Mouse (Mus musculus) lung, postnatal 10 days (tissue): ENCODE data around the gene Ubald2.
A peak's percentile ranks its signal among the peaks of the same experiment; 100 is the strongest.
"Not testable (repeated sequence)": the region's sequence is repeated elsewhere in the genome, so short reads cannot be mapped to it uniquely, and the experiment has no call there.

Experiments
- DNase-seq: peaks from one replicate; pipeline ENCODE4 v3.0.0; 2021

Ubald2 gene

DNA sequence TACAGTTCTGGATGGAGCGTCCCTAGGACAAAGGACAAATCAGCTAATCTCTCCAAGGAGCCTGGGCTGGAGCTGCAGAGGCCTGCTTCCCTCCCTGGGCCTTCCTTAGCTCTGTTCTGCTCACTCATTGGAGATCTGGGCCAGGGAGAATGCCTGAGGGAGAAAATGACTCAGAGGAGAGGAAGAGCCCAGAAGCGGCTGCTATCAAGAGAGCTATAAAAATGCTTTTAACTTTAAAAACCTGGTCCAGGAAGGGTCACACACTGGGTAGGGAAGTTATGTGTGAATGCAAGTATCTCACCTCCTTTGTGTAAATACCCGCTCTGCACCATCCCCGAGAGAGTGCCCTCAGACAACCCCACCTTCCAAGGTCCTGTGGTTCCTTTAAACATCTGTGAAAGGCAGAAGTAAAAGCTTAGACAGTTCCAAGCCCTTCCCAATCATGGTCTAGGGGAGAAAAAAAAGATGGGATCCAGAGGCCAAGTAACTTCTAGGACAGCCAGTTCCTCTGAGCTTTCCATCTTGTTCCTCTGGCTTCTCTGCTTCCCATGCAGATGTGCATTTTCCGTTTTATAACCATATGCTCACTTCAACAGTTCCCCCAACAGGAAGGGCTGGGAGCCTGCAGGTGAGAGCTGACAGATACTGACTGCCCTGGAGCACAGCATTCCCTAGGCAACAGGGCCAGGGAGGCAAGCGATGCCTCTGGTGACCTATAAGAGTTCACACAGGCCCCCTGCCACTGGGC lies 17.5 kb upstream of the Ubald2 start:
- no peak for DNase-seq

DNA sequence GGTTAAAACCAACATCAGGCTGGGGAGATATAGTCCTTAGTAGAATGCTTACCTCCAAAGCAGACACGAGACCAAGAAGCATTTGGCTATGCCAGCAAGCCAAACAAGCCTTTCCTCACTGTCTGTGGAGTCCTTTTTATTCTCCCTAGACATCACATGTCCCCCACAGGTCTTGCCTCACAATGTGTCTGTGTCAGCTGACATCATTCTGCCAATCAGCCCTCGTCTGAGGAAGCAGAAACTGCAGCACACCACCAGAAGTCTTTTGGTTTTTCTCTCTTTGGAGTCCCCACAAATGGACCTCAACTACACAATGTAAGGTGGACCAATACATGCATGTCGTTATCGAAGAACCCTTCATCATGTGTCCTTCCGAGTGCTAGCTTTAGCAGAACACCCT lies 16.8 kb upstream of the Ubald2 start:
- no peak for DNase-seq

DNA sequence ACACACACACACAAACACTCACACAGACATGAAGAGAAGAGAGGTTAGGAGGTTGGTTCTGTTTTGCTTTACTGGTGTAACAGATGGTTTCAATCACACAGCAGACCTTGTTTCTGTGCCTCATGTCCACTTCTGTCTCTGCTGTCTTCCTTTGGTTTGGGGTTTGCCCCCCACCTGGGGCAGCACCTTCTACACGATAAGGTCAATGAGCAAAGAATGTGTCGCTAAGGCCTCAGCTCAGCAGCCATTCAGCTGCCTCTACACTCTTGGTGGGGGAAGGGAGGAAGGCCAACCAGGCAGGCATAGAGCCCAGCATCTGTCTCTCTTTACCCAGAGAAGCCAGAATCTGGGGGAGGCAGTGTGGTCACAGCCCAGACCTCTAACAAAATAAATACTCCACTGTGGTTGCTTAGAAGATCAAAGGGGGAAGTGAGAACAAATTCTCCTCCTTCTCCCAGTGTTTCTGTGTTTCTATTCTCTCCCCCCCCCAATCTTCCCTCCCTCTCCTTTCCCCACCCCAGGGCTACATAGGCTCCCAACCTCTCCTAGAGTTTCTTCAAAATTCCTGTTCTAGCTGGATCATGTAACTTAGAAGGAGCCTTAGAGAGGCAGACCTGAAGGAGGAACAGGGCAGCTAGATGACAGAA lies 15.6 kb upstream of the Ubald2 start:
- DNase-seq = peak; percentile 69

DNA sequence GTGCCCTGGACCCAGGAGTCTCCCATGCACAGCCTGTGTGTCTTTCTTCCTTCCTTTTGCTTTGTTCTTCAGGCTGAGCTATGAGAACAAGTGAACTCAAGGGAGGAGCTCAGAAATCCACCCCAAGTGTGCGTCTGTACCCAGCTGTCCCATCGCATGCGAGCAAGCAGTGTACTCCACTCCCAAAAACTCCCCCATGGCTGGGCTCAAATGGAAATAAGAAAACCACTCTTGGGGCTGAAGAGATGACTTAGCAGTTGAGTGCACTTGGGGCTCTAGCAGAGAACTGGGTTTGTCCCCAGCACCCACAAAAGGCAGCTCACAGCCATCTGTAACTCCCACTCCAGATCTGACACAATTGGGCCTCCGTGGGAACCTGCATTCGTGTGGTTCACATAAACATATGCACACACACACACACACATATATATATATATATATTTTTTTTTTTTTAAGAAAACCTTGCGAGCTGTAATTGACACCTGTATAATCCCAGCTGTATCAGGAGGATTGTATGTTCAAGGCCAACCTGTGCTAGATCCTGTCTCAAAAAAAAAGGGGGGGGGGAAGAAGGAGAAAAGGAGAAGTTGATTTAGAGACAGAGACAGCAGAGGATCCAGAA lies 14.9 kb upstream of the Ubald2 start:
- DNase-seq = no peak

DNA sequence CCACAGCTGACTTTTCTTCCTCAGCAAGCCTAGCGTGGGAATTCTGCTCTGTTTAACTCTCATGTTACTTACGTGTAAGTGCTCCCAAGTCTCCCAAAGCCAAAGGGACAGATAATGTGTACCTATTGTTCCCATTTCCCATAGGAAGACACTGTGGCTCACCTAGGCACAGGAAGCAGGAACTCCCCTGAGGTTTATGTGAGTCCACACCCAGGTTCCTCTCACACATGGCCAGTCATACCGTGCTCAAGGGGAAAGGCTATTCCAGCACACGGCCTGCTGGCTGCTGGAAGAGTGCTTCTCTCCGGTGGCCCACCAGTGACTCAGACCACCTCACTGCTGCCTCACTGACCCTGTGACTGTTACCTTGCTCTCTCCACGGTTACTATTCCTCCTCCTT lies 12.8 kb upstream of the Ubald2 start:
- no peak for DNase-seq

DNA sequence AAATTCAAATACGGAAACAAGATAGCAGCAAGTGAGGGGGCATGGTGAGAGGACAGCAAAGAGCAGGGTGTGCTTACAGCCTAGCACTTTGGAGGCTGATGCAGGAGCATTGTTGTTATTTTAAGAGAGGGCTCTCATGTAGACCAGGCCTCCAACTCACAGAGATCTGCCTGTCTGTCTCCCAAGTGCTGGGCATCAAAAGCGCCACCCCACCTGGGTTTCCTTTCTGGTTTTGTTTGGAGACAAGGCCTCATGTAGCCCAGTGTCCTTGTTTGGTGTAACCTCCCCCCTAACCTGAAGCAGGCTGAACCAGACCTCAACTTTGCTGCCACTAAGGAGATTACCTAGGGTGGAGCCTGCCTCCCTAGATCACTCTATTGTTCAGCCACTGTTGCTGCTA lies 11.3 kb upstream of the Ubald2 start:
- DNase-seq = no peak

DNA sequence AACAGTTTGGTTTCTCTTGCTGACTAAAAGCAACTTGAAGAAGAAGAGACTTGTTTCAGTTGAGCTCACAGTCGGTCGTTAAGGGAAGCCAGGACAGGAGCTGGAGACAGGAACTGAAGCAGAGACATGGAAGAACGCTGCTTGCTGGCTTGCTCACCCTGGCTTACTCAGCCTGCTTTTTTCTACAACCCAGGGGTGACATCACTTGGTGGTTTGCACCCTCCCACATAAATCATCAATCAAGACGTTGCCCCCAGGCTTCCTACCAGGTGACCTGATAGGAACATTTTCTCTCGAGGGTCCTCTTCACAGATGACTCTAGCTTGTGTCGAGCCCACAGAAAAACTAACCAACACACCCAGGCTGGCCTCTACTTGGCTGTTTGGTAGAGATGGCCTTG lies 10.7 kb upstream of the Ubald2 start:
- DNase-seq = no peak

DNA sequence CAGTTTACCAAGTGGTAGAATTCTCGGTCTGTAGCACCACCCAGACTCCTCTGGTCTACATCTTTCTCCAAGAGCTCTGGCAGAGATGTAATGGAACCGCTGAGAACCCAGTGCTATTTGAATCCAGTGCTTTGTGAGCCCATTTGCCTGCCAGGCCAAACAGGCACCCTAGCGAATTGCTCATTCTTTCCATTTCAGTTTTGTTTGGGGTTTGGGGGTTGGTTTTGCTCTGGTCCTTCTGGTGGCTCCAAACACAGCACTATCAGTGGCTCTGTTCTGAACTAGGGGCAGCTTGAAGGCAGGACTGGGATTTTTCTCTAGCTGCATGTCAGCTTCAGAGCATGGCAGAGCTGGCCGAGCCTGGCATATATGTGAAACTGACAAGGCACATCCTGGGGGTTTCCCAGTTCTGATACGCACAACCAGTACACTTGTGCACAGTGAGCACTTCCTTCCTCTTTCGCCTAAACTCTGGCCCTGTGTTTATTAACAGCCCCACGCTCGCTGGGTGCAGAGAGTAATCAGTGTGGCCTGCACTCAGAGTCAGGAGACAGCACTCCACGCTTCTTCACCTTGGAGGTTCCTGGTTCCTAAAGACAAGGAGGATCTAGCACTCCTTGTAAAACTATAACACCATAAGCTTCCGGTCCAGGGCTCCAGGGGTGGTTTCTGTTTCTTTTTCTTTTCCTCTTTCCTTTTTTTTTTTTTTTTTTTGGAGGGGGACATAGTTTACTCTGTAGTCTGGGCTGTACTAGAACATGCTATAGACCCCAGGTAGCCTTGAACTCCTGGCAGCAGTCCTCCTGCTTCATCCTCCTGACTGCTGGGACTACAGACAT lies 9.9 kb upstream of the Ubald2 start:
- peak; percentile 58 for DNase-seq

DNA sequence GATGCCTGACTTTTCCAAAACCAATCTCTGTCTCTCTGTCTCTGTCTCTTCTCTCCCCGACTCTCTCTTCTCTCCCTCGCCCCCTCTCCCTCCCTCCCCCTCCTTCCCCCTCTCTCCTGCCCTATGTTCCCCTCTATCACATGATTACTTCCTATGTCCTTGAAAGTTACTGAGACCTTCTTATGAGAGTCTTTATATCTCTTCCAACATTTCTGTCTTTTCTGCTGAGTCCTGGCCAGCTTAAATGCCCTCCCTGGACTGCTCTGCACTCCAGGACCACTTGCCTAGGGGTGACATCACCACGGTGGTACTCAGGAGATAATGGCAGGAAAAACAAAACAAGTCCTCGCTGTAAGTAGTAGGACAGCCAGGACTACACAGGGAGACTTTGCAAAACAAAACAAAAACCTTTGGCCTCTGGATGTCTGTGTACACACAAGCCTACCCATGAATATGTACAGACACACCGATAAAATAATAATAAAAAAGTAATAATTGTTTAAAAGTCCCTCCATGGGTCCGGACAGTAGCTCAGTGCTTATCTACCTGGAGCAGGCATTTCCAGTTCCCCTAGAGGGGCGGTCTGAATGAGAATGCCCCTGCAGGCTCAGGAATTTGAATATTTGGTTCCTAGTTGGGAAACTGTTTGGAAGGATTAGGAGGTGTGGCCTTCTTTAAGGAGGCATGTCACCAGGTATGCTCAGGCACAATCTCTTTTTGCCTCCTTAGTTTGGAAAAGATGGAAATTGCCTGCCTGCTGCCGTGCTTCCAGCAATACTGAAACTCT lies 9.1 kb upstream of the Ubald2 start:
- DNase-seq = no peak

DNA sequence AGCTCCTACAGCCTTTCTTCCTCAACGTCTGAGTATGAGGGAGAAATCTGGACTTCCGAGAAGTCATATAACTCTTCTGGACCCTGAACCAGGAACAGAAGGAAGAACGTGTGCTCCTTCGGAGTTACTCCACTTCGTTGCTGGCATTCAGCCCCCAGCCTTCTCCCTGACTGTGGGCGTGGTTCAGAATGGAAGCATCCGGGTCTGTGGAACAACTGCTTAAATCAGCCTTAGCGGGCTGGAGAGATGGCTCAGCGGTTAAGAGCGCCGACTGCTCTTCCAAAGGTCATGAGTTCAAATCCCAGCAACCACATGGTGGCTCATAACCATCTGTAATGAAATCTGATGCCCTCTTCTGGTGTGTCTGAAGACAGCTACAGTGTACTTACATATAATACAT lies 7.6 kb upstream of the Ubald2 start:
- not testable (repeated sequence) for DNase-seq

DNA sequence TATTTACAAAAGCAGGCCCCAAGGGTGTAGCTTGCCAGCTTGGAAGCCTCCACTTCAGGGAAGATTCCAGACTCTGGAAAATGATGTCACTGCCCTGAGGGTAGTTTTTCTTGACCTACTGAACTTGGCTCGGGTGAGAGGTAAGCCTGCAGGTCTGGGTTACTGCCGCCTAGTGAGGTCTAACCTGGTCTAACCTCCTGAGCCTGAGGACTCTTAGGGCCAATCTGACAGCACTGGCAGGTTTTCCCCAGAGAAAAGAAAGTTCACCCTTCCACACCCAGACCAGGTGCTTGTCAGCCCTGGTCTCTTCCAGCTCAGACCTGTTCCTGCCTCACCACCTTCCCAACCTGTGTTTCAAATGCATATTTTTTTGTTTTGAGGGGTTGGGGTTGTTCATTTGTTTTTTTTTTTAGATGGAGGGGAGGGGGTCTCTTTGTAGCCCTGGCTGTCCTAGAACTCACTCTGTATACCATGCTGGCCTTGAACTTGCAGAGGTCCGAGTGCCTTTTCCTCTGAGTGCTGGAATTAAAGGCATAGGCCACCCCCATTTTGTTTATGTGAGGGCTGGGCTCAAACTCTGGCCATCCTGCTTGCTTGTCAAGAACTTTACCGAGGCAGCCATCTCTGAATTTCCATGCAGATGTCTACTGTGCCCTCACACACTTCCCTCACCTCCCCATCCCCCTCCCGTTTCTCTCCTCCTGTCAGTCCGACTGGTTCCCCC lies 6.9 kb upstream of the Ubald2 start:
- DNase-seq = no peak

DNA sequence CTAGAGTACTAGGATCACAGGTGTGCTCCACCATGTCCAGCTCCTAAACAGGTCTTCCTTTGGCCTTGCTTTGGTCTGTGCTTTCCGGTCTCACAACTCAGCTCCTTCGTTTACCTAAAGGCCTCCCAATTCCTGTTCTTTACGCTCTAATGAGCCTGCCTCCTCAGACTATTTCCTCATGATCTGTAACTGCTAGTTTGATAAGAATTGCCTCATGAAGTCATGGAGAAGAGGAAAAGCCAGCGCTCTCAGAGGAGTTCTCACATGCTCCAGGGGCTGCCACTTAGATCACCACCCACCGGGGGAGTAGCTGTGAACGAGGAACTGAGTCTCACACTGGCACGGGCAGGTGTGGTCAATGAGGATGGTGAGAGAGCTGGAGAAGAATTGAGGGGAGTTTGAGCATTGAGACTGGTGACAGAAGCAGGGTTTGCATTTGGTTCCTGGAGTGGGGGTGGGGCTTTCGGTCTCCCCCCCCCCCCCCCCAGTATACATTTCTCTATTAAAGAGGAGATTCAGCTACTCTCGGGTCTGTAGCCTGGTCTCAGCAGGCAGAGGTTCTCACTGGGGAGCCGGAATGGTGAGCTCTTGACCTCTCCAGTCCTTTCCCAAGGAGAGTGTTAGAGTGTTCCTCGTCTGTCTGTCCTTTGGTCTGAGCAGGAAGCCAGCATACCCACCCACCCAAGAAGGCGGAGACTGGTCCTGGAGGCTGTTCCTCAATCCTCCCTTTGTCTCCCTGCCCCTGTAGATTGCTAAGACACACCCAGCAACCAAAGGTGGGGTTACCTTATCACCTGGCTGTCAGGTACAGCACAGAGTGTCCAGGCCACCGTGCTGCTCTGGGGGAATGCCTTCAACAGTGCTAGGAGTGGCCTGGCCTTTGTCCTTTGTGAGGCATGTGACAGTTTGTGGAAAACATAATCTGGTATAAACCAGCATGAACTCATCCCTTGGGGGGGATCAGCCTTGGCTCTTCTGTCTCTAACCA lies 4.7 kb upstream of the Ubald2 start:
- no peak for DNase-seq

DNA sequence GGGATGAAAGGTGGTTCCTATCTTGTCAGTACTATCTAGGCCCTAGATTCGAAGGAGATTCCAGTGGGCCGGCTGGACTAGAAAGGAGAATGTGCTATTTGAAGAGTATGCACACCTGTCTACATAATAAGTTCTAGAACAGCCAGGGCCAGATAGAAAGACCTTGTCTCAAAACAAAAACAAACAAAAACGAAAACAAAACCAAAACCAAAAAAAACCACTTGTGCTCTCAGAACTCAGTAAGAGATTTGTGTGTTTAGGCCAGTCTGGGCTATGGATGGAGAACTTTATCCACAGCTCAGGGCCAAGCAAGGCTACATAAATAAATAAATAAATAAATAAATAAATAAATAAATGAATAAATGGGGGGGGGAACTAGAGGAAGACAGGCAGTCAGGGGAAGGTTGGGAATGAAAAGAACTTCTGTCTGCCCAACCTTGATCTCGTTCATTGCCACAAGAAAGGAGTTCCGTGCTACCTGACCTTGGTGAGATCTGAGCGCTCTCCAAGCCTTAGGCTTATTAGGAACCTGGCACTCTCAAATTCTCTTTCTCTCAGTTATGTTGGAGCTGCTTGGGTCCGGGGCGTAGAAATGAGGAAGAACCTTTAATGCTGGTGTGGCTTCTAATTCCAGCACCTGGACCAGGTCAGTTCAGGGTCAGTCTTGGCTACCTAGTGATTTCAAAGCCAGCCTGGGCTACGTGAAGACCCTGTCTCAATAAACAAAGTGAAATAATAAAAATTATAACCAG lies 3.9 kb upstream of the Ubald2 start:
- DNase-seq = no peak

DNA sequence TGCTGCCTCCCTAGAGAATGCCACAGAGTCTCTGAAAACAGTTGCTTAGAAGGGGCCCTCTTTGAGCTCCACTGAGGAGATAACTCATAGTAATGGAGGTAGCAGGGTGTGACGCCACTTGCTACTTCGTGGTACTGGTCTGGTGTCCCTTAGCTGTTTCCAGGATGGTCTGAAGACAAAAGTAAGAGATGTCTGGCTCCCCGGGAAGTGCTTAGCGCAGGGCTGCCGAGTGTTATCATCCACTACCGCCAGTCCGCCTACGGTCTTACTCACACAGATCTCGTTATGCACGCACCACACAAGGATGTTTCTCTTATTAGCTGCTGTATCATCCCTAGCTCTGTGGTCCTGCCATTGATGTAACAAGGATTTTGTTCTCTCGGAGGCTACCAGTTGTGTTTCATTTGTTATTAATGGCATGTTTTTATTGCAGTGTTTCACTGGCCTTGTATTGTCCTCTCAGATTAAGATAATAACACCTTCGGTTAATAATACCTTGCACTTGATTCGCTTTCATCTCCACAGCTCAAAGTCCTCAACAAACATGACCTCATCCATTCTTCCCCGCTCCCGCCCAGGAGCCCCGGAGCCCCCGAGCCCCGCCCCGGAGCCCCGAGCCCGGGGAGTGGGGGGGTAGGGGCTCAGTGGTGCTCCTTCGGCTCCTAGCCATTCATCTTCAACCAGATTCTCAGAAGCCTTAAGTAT lies 3.0 kb upstream of the Ubald2 start:
- no peak for DNase-seq

DNA sequence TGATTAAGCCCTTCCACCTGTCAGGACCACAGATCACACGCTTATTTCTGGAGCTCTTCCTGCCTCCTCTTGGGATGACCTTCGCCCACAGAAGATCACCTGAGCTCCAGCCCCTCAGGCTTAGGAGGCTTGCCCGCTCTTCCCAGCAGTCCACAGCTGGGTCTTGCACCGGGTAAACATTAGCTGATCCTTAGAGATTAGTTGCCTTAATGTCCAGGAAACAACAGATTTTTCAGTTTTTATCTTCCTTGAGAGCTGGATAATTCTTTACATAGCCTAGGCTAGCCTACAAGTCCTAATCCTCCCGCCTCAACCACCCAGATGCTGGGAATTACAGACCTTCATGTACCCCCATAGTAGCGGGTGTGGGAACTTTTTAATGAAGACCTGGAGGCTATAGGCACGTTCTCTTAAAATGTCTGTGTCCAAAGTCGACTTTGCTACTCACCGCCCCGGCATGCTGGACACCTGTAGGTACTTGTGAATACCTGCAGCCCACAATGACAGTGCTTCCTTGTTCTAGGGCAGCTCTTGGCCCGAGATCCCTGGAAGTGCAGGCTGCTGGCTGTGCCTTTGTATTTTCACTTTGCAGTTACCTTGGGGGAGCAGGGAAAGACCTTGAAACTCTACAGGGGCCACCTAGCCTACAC lies 2.3 kb upstream of the Ubald2 start:
- DNase-seq = no peak

DNA sequence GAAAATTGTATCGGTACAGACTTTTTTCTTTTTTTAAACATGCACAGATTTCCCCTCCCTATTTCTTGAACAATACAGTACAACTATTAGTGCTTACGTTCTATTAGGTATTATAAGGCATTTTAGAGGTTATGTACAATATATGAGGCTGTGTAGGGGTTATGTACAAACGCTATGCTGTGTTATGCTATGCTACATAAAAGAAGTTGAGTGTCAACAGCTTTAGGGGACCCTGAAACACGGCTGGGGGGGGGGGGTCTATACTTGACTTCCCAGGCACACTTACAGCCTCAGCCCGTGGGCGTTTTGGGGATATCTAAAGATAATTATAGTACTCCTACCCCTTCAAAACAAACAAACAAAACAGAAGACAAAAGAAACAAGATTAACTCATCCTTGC lies 1.8 kb upstream of the Ubald2 start:
- no peak for DNase-seq

DNA sequence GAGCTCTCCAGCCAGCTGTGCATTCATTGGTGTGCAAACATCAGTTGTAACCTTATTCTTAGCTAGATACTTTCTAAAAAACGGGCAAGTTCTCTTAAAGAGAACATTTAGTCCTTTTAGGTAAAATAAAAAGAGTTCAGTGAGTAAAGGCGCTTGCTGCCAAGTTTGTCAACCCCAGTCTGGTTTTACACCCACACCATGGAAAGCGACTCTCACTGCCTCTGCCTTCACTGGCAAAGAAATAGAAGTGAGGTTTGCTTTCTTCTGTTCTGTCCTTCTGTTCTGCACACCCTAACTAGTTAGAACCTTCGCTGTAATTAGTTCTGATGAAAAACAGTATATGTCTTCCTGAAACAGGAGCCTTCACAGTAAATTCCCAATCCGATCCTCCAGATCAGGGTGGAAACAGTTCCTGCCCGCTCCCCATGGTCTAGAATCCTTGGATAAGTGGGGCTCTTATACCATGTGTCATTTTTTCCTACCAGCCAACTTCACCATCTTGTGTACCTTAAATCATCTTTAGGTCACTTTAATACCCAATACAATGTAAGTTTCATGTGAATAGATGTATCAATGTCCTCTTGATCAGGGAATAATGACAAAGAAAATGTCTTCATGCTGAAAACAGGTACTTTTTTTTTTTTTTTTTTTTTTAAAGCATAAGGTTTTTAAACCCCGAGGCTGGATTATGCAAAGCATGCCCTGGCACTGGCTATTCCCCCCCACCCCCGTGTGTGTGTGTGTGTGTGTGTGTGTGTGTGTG lies 1.1 kb upstream of the Ubald2 start:
- no peak for DNase-seq
